ENCODE assay signal across 13 mouse cellular contexts in the genomic region with DNA sequence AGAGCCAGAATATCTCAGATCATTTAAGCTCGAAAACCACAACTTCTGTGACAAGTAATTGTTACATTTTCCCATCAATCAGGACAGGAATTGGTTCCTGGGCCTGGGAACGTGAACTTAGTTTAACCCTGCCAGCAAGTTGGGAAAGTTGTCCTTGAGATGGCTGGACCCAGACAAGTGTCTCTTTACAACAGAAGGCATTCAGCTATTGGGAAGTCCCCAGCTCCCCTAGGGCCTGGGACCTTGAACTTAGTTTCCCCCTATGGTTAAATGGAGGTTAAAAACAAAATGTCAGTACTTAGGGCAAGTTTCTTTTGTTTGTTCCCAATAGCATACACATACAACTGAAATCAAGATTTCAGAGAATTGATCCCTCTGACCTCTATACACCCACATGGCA.
"Had no signal": no experiment of that assay in that cellular context is flagged by ENCODE, and none has a peak within 500 bp of the region (broad histone marks: within the 10 kb centered on the region; RNA-seq: fewer than 3 reads in every experiment).

No protein-coding gene starts in this region.

- H3K4me2 ChIP-seq: lung, embryonic 14.5 days; midbrain, embryonic 12.5 days; neural tube, embryonic 12.5 days; stomach, embryonic 15.5 days had no signal

- H3K4me3 ChIP-seq: midbrain, embryonic 10.5 days; midbrain, embryonic 12.5 days; neural tube, embryonic 12.5 days; stomach, embryonic 15.5 days had no signal

- H3K36me3 ChIP-seq: midbrain, embryonic 10.5 days; midbrain, embryonic 12.5 days; neural tube, embryonic 12.5 days; stomach, embryonic 15.5 days had no signal

- DNase-seq: lung, adult 18-20 months; lung, embryonic 14.5 days; lung, postnatal 10 days; lung, postnatal 4 days; midbrain, embryonic 14.5 days; right cerebral cortex, postnatal 14 days; thymus, adult 18-20 months; thymus, postnatal 14 days; thymus, postnatal 36 days had no signal

- H3K4me1 ChIP-seq: neural tube, embryonic 12.5 days; stomach, embryonic 15.5 days had no signal

- H3K9me3 ChIP-seq: midbrain, embryonic 10.5 days; midbrain, embryonic 12.5 days; neural tube, embryonic 12.5 days; stomach, embryonic 15.5 days had no signal

- H3K27ac ChIP-seq: midbrain, embryonic 10.5 days; midbrain, embryonic 12.5 days; neural tube, embryonic 12.5 days; stomach, embryonic 15.5 days had no signal

- H3K27me3 ChIP-seq: midbrain, embryonic 12.5 days; neural tube, embryonic 12.5 days; stomach, embryonic 15.5 days had no signal

- H3K9ac ChIP-seq: lung, embryonic 14.5 days; midbrain, embryonic 12.5 days; neural tube, embryonic 12.5 days; stomach, embryonic 15.5 days had no signal
